Mouse (Mus musculus) lung, postnatal 0 days (tissue): ENCODE measurements at regions not wholly inside any gene's neighbourhood (a gene's known extent, or its start where the extent isn't known, plus 50 kb on each side); places are given as distances from the start of the nearest gene placed in this dataset.
A peak's percentile ranks its signal among the peaks of the same experiment; 100 is the strongest.

Experiments used
- ATAC-seq: fragments of 200-750 bp; cut with Nextera tagmentation; 2 replicates; pipeline ENCODE4 v1.8.0; 2017; ENCODE audit warnings: moderate library complexity
- DNase-seq: peaks from one replicate; pipeline ENCODE4 v3.0.0-alpha.2; 2016; ENCODE audit warnings: low spot score
- H3K27ac ChIP-seq: fragments of 300-500 bp; sonication (generic); 2 replicates; pipeline ENCODE4 v1.5.1; 2014; ENCODE audit warnings: antibody characterized with exemption, mild to moderate bottlenecking, low read length, mixed read lengths
- H3K27me3 ChIP-seq: fragments of 300-500 bp; sonication (generic); replicated peaks from 2 replicates; pipeline ENCODE4 v1.6.1; 2014; ENCODE audit warnings: low read length, mixed read lengths; ENCODE audit not compliant: insufficient read depth
- H3K36me3 ChIP-seq: fragments of 300-500 bp; sonication (generic); 2 replicates; pipeline ENCODE4 v1.6.1; 2014; ENCODE audit warnings: low read length, mixed read lengths; ENCODE audit not compliant: insufficient read depth
- H3K4me1 ChIP-seq: fragments of 300-500 bp; sonication (generic); 2 replicates; pipeline ENCODE4 v1.6.1; 2014; ENCODE audit warnings: antibody characterized with exemption, low read depth, low read length, mixed read lengths; ENCODE audit not compliant: insufficient read depth
- H3K4me2 ChIP-seq: fragments of 300-500 bp; sonication (generic); replicated peaks from 2 replicates; pipeline ENCODE4 v1.6.1; 2014; ENCODE audit warnings: low read depth, mild to moderate bottlenecking, low read length, moderate library complexity, mixed read lengths
- H3K4me3 ChIP-seq: fragments of 300-500 bp; sonication (generic); 2 replicates; pipeline ENCODE4 v1.5.1; 2014; ENCODE audit warnings: low read depth, low read length
- H3K9ac ChIP-seq: fragments of 300-500 bp; sonication (generic); replicated peaks from 2 replicates; pipeline ENCODE4 v1.6.1; 2014; ENCODE audit warnings: low read depth, mild to moderate bottlenecking
- H3K9me3 ChIP-seq: fragments of 300-500 bp; sonication (generic); 2 replicates; pipeline ENCODE4 v1.6.1; 2016; ENCODE audit warnings: low read length, mixed read lengths
- CTCF ChIP-seq: IDR thresholded peaks from 2 replicates; pipeline ENCODE4 v1.5.1; 2016; ENCODE audit warnings: antibody characterized with exemption, mild to moderate bottlenecking
- EP300 ChIP-seq: IDR thresholded peaks from 2 replicates; pipeline ENCODE4 v1.6.1; 2016; ENCODE audit warnings: antibody characterized with exemption, mild to moderate bottlenecking, control low read depth
- WGBS: fragments of 180-500 bp; shearing (Covaris S2); extraction: QIAGEN DNeasy Blood & Tissue Kit; methylation state at CpG from one replicate; pipeline ENCODE4 v1.1.7; 2014; 5-methylcytosine and 5-hydroxymethylcytosine counted together

DNA sequence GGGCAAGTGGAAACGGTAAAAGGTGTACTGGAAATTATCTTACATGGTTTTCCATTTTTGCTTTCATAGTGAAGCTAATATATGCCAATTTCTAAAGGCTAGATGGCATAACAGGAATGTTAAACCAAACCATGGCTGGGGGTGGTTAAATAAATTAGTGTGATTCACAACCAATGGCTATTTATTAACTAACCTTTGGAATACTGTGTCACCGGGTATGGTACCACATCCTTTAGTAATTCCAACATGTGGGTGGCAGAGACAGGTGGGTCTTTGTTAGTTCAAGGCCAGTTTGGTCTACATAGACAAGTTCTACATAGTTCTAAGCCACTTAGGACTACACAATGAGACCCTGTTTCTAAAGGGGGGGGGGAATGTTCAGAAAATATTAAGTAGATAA, 179.8 kb upstream of the Plxnc1 start:
- TF ChIP-seq CTCF (no peak), EP300 (no peak)
- Histone ChIP-seq H3K4me1 (no peaks in the 10 kb centered on the region), H3K27ac (no peak overlapping the region), H3K4me2 (no peak overlapping the region), H3K36me3 (no peaks in the 10 kb centered on the region), H3K4me3 (no peak overlapping the region), H3K9ac (no peak overlapping the region), H3K9me3 (no peaks in the 10 kb centered on the region), H3K27me3 (no peaks in the 10 kb centered on the region)
- no peak for DNase-seq
- no peak for ATAC-seq
- WGBS, result 82% methylated on average over 2 of the region's 2 CpGs

DNA sequence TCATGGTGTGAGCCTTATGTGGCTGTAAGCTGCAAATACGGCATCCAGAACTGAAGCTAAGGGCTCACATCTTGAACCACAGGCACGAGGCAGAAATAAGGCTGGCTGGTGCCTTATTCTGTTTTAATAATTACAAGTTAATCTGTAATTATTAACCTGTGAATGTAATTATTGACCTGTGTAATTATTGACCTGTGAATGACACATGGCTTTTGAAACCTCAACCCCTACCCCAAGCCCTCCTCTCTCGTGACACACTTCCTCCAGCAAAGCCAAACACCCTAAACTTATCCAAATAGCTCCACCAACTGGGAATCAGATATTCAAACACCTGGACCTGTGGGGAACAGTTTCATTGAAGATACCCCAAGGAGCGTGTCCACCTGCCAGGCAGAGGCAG, 175.4 kb upstream of the Plxnc1 start:
- no peaks in the 10 kb centered on the region for H3K36me3 ChIP-seq
- H3K9ac ChIP-seq, result no peak overlapping the region
- H3K4me2 ChIP-seq, result no peak overlapping the region
- H3K4me1 ChIP-seq, result 0 out of 2 replicates have a peak, but pooled peaks cover 11% of the 10 kb centered on the region
- ATAC-seq (no peak), DNase-seq (no peak)
- 83% methylated on average over 4 of the region's 4 CpGs for WGBS
- H3K27me3 ChIP-seq, result no peaks in the 10 kb centered on the region
- H3K9me3 ChIP-seq, result no peaks in the 10 kb centered on the region
- no peak for TF ChIP-seq CTCF
- TF ChIP-seq EP300, result no peak
- no peak overlapping the region for H3K27ac ChIP-seq
- H3K4me3 ChIP-seq, result no peak overlapping the region

DNA sequence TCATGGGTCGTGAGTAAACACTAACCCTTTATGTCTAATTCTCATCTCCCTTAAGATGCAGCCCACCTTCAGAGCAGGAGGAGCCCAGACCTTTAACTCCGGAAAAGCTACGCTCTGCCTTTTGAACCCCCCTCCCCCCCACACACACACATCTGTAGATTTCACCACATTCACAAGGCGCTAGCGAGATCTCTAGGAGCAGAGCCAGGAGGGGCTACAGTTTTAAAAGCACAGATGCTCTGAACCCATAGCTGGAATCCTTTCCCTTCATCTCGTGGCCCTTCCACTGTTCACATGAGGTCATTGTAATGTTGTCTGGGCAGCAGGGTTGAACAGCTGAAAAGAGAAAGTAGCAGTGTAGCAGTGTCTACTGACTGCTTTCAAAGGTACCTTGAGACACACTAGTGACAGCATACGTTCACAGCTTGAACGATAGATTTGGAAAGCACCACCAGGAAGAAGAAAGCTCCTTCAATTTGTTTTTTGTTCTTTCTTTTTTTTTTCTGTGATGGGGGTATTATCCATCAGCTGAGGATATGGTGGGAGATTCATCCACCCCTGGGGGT, 174.2 kb upstream of the Plxnc1 start:
- Histone ChIP-seq H3K4me2 (no peak overlapping the region), H3K9me3 (no peaks in the 10 kb centered on the region), H3K4me1 (0 out of 2 replicates have a peak, but pooled peaks cover 11% of the 10 kb centered on the region), H3K27ac (peak overlapping the region; percentile 47; the same call in 1 of the 2 replicates), H3K9ac (no peak overlapping the region), H3K4me3 (no peak overlapping the region), H3K36me3 (no peaks in the 10 kb centered on the region), H3K27me3 (no peaks in the 10 kb centered on the region)
- DNase-seq (peak; percentile 63), ATAC-seq (peak; percentile 16)
- WGBS, result 43% methylated on average over 8 of the region's 8 CpGs
- no peak for TF ChIP-seq CTCF
- no peak for TF ChIP-seq EP300

DNA sequence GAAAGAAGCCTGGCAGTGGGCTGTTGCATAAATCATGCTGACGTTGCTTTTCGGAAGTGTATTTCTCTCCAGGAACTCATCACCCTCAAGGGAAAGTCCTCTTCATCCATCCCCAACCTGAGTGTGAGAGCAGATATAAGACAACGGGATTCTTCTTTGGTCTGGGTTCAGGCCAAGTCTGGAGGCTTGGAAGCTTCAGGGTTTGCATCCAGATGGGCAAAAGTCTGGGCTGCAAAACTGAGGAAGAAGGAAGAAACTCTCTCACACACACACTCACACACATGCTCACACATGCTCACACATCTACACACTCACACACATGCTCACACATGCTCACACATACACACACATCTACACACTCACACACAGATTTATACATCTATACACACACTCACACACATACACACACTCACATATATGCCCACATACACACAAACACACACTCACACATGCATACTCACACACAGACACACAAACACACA, 173.1 kb upstream of the Plxnc1 start:
- TF ChIP-seq EP300 (no peak), CTCF (no peak)
- Histone ChIP-seq H3K9ac (no peak overlapping the region), H3K4me2 (no peak overlapping the region), H3K27ac (peak overlapping the region; percentile 21; the same call in 1 of the 2 replicates), H3K4me1 (0 out of 2 replicates have a peak, but pooled peaks cover 11% of the 10 kb centered on the region), H3K4me3 (no peak overlapping the region), H3K9me3 (no peaks in the 10 kb centered on the region), H3K36me3 (no peaks in the 10 kb centered on the region), H3K27me3 (no peaks in the 10 kb centered on the region)
- DNase-seq (no peak), ATAC-seq (no peak; the same call in 1 of the 2 replicates)
- 20% methylated on average over 3 of the region's 3 CpGs for WGBS

DNA sequence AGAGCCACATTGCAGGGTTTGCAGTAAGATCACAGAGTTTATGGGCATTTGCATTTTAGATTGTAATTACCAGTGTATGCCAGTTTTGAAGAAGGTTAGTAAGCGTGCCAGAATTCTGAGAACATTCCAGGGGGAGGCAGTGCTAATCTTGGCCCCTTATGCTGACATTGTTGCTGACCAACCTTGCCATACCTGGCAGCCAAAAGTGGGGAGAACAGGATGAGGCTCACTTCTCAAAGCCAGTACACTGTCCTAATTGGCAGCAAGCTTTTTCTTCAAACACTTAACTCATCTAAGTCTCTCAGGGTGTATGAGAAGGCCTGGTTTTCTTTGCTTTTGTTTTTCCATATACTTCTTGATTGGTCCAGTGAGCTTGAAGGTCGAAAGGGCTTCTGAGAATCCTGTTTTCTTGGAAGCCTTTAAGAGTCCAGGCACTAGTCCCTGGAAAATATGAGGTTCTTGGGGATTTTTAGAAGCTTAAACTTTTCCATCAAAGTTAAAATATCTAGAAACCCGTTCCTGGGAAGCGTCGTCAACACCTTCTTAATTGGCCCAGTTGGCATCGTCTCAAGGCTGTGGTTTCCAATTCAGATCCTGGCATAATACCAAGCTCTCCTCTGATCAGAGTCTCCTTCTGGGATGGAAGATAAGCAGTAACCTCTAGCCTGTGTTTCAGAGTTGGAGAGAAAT, 172.6 kb upstream of the Plxnc1 start:
- Histone ChIP-seq H3K9me3 (no peaks in the 10 kb centered on the region), H3K4me2 (no peak overlapping the region), H3K9ac (no peak overlapping the region), H3K4me3 (no peak overlapping the region), H3K36me3 (no peaks in the 10 kb centered on the region), H3K27ac (peak overlapping the region; percentile 22; the same call in 1 of the 2 replicates), H3K27me3 (no peaks in the 10 kb centered on the region), H3K4me1 (0 out of 2 replicates have a peak, but pooled peaks cover 11% of the 10 kb centered on the region)
- WGBS, result 19% methylated on average over 6 of the region's 6 CpGs
- ATAC-seq (peak; percentile 57), DNase-seq (peak; percentile 83)
- no peak; the same call in 1 of the 2 replicates for TF ChIP-seq EP300
- TF ChIP-seq CTCF, result peak; percentile 4; the same call in 1 of the 2 replicates

DNA sequence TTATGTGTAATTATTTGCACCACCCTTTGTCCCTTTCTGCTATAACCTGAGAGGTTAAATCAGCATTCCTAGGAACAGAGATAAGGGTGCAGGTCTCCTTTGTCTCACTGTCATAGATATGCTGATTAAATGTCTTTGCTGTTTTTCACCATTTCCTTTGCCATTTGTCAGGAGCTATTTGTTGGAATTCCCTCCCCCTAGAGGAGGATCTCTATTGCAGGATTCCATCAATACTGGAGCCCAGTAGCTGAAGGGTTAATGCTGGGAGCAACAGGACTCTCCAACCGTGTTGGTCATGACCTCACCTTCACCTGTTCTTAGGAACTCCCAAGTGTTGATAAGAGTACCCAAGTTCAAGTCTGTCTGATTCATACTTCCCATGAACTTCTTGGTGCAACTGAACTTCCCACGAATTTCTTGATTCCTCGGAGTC, 172.0 kb upstream of the Plxnc1 start:
- WGBS, result 20% methylated on average over 3 of the region's 3 CpGs
- TF ChIP-seq CTCF (peak; percentile 13; the same call in 1 of the 2 replicates), EP300 (peak; percentile 67)
- DNase-seq, result peak; percentile 71
- no peak overlapping the region for H3K4me3 ChIP-seq
- 0 out of 2 replicates have a peak overlapping the region, but pooled peaks have one; percentile 22 for H3K27ac ChIP-seq
- H3K36me3 ChIP-seq, result no peaks in the 10 kb centered on the region
- H3K9me3 ChIP-seq, result no peaks in the 10 kb centered on the region
- H3K9ac ChIP-seq, result no peak overlapping the region
- H3K4me1 ChIP-seq, result 0 out of 2 replicates have a peak, but pooled peaks cover 11% of the 10 kb centered on the region
- no peak overlapping the region for H3K4me2 ChIP-seq
- no peaks in the 10 kb centered on the region for H3K27me3 ChIP-seq
- ATAC-seq, result peak; percentile 36; the same call in 1 of the 2 replicates
